Mouse (Mus musculus) midbrain, embryonic 13.5 days (tissue): ENCODE measurements at regions not wholly inside any gene's neighbourhood (a gene's known extent, or its start where the extent isn't known, plus 50 kb on each side); places are given as distances from the start of the nearest gene placed in this dataset.

ENCODE experiments used
- ATAC-seq: fragments of 200-750 bp; cut with Nextera tagmentation; 2 replicates; pipeline ENCODE4 v1.8.0; 2017; ENCODE audit warnings: mild to moderate bottlenecking, moderate TSS enrichment, moderate library complexity
- H3K27ac ChIP-seq: fragments of 300-500 bp; sonication (generic); 2 replicates; pipeline ENCODE4 v1.5.1; 2015; ENCODE audit warnings: inconsistent platforms, mild to moderate bottlenecking, moderate library complexity
- H3K27me3 ChIP-seq: fragments of 300-500 bp; sonication (generic); 2 replicates; pipeline ENCODE4 v1.6.1; 2015; ENCODE audit warnings: mild to moderate bottlenecking, inconsistent platforms
- H3K36me3 ChIP-seq: fragments of 300-500 bp; sonication (generic); 2 replicates; pipeline ENCODE4 v1.6.1; 2015; ENCODE audit warnings: mild to moderate bottlenecking, inconsistent platforms
- H3K4me1 ChIP-seq: fragments of 300-500 bp; sonication (generic); replicated peaks from 2 replicates; pipeline ENCODE4 v1.6.1; 2015; ENCODE audit warnings: inconsistent platforms
- H3K4me2 ChIP-seq: fragments of 300-500 bp; sonication (generic); replicated peaks from 2 replicates; pipeline ENCODE4 v1.6.1; 2015; ENCODE audit warnings: moderate library complexity, mild to moderate bottlenecking, inconsistent platforms
- H3K4me3 ChIP-seq: fragments of 300-500 bp; sonication (generic); replicated peaks from 2 replicates; pipeline ENCODE4 v1.5.1; 2015; ENCODE audit warnings: mild to moderate bottlenecking, inconsistent platforms
- H3K9ac ChIP-seq: fragments of 300-500 bp; sonication (generic); replicated peaks from 2 replicates; pipeline ENCODE4 v1.6.1; 2015; ENCODE audit warnings: mild to moderate bottlenecking, inconsistent platforms
- H3K9me3 ChIP-seq: fragments of 300-500 bp; sonication (generic); 2 replicates; pipeline ENCODE4 v1.6.1; 2016; ENCODE audit warnings: mild to moderate bottlenecking, inconsistent platforms
- WGBS: fragments of 180-500 bp; shearing (Covaris S2); methylation state at CpG from one replicate; pipeline ENCODE4 v1.1.7; 2015; 5-methylcytosine and 5-hydroxymethylcytosine counted together

- Histone ChIP-seq H3K4me3 (no peak overlapping the region), H3K9ac (no peak overlapping the region), H3K9me3 (no peaks in the 10 kb centered on the region), H3K36me3 (no peaks in the 10 kb centered on the region), H3K27ac (no peak overlapping the region), H3K27me3 (no peaks in the 10 kb centered on the region), H3K4me2 (no peak overlapping the region), H3K4me1 (no peaks in the 10 kb centered on the region)
- no peak for ATAC-seq
- WGBS = 83% methylated on average over 6 of the region's 6 CpGs
Measured at GRCm38 (mm10) chr12:25273631-25274305, 176.8 kb upstream of the Id2 start.

- no peak overlapping the region for H3K27ac ChIP-seq
- no peaks in the 10 kb centered on the region for H3K27me3 ChIP-seq
- no peak overlapping the region for H3K4me3 ChIP-seq
- H3K36me3 ChIP-seq = no peaks in the 10 kb centered on the region
- no peak overlapping the region for H3K9ac ChIP-seq
- no peaks in the 10 kb centered on the region for H3K4me1 ChIP-seq
- WGBS = 95% methylated on average over 3 of the region's 3 CpGs
- H3K4me2 ChIP-seq = no peak overlapping the region
- H3K9me3 ChIP-seq = no peaks in the 10 kb centered on the region
- no peak for ATAC-seq
Measured at GRCm38 (mm10) chr12:25272752-25273125, 175.8 kb upstream of the Id2 start.

GRCm38 (mm10) chr12:25272114-25272751 is 175.3 kb upstream of the Id2 start:
- 51% methylated on average over 6 of the region's 6 CpGs for WGBS
- H3K4me2 ChIP-seq = no peak overlapping the region
- ATAC-seq = no peak
- H3K9me3 ChIP-seq = no peaks in the 10 kb centered on the region
- H3K27me3 ChIP-seq = no peaks in the 10 kb centered on the region
- H3K4me1 ChIP-seq = no peaks in the 10 kb centered on the region
- H3K9ac ChIP-seq = no peak overlapping the region
- H3K36me3 ChIP-seq = no peaks in the 10 kb centered on the region
- no peak overlapping the region for H3K4me3 ChIP-seq
- no peak overlapping the region for H3K27ac ChIP-seq

- no peaks in the 10 kb centered on the region for H3K27me3 ChIP-seq
- no peak overlapping the region for H3K9ac ChIP-seq
- H3K4me1 ChIP-seq = peaks cover 9% of the 10 kb centered on the region; the same call in 1 of the 2 replicates
- no peak overlapping the region for H3K4me2 ChIP-seq
- 64% methylated on average over 3 of the region's 3 CpGs for WGBS
- ATAC-seq = no peak
- H3K36me3 ChIP-seq = no peaks in the 10 kb centered on the region
- H3K9me3 ChIP-seq = no peaks in the 10 kb centered on the region
- H3K27ac ChIP-seq = no peak overlapping the region
- no peak overlapping the region for H3K4me3 ChIP-seq
Measured at GRCm38 (mm10) chr12:25269878-25270277, 172.9 kb upstream of the Id2 start.

- H3K36me3 ChIP-seq = no peaks in the 10 kb centered on the region
- H3K4me3 ChIP-seq = no peak overlapping the region
- no peak overlapping the region for H3K9ac ChIP-seq
- H3K9me3 ChIP-seq = no peaks in the 10 kb centered on the region
- H3K27me3 ChIP-seq = no peaks in the 10 kb centered on the region
- no peak overlapping the region for H3K27ac ChIP-seq
- H3K4me2 ChIP-seq = no peak overlapping the region
- no peak for ATAC-seq
- WGBS = 78% methylated on average over 18 of the region's 18 CpGs
- H3K4me1 ChIP-seq = peaks cover 9% of the 10 kb centered on the region; the same call in 1 of the 2 replicates
Measured at GRCm38 (mm10) chr12:25268871-25269850, 172.2 kb upstream of the Id2 start.

GRCm38 (mm10) chr12:25268323-25268722 is 171.4 kb upstream of the Id2 start:
- Histone ChIP-seq H3K27me3 (no peaks in the 10 kb centered on the region), H3K4me1 (peaks cover 9% of the 10 kb centered on the region; the same call in 1 of the 2 replicates), H3K27ac (no peak overlapping the region), H3K9ac (no peak overlapping the region), H3K36me3 (no peaks in the 10 kb centered on the region), H3K4me2 (no peak overlapping the region), H3K9me3 (no peaks in the 10 kb centered on the region), H3K4me3 (no peak overlapping the region)
- 76% methylated on average over 7 of the region's 7 CpGs for WGBS
- no peak for ATAC-seq

GRCm38 (mm10) chr12:25267572-25268115 is 170.7 kb upstream of the Id2 start:
- 94% methylated on average over 13 of the region's 13 CpGs for WGBS
- Histone ChIP-seq H3K27me3 (no peaks in the 10 kb centered on the region), H3K4me3 (no peak overlapping the region), H3K36me3 (no peaks in the 10 kb centered on the region), H3K9me3 (no peaks in the 10 kb centered on the region), H3K4me1 (peaks cover 9% of the 10 kb centered on the region; the same call in 1 of the 2 replicates), H3K27ac (no peak overlapping the region), H3K9ac (no peak overlapping the region), H3K4me2 (no peak overlapping the region)
- no peak for ATAC-seq

- Histone ChIP-seq H3K4me2 (no peak overlapping the region), H3K27me3 (no peaks in the 10 kb centered on the region), H3K4me3 (no peak overlapping the region), H3K9me3 (no peaks in the 10 kb centered on the region), H3K4me1 (peaks cover 9% of the 10 kb centered on the region; the same call in 1 of the 2 replicates), H3K9ac (no peak overlapping the region), H3K36me3 (no peaks in the 10 kb centered on the region), H3K27ac (no peak overlapping the region)
- 0 out of 2 replicates have a peak, but pooled peaks have one; percentile 22 for ATAC-seq
- 69% methylated on average over 17 of the region's 17 CpGs for WGBS
Measured at GRCm38 (mm10) chr12:25266701-25267571, 170.0 kb upstream of the Id2 start.

- no peak for ATAC-seq
- WGBS = 61% methylated on average over 11 of the region's 11 CpGs
- Histone ChIP-seq H3K4me2 (no peak overlapping the region), H3K9me3 (no peaks in the 10 kb centered on the region), H3K36me3 (no peaks in the 10 kb centered on the region), H3K4me1 (peaks cover 9% of the 10 kb centered on the region; the same call in 1 of the 2 replicates), H3K9ac (no peak overlapping the region), H3K4me3 (no peak overlapping the region), H3K27me3 (no peaks in the 10 kb centered on the region), H3K27ac (no peak overlapping the region)
Measured at GRCm38 (mm10) chr12:25265560-25266525, 168.9 kb upstream of the Id2 start.

- ATAC-seq = no peak
- Histone ChIP-seq H3K27ac (no peak overlapping the region), H3K9me3 (no peaks in the 10 kb centered on the region), H3K27me3 (no peaks in the 10 kb centered on the region), H3K36me3 (no peaks in the 10 kb centered on the region), H3K4me3 (no peak overlapping the region), H3K9ac (no peak overlapping the region), H3K4me2 (no peak overlapping the region), H3K4me1 (peaks cover 9% of the 10 kb centered on the region; the same call in 1 of the 2 replicates)
- 77% methylated on average over 13 of the region's 13 CpGs for WGBS
Measured at GRCm38 (mm10) chr12:25265066-25265465, 168.1 kb upstream of the Id2 start.
